Mouse (Mus musculus) liver, embryonic 16.5 days (tissue): ENCODE data around the gene Keap1. TPM values are rescaled to one million over a fixed set of nuclear protein-coding genes. Genes with fewer than 3 reads are reported as not detected.
A peak's percentile ranks its signal among the peaks of the same experiment; 100 is the strongest.
"Not testable (repeated sequence)": the region's sequence is repeated elsewhere in the genome, so short reads cannot be mapped to it uniquely, and the experiment has no call there.

Experiments used
- ATAC-seq: fragments of 200-750 bp; cut with Nextera tagmentation; 2 replicates; pipeline ENCODE4 v1.8.0; 2017; ENCODE audit warnings: low read depth, mild to moderate bottlenecking, moderate number of reproducible peaks, moderate library complexity
- H3K27ac ChIP-seq: fragments of 300-500 bp; sonication (generic); 2 replicates; pipeline ENCODE4 v1.5.1; 2014; ENCODE audit warnings: mild to moderate bottlenecking, low read length
- H3K27me3 ChIP-seq: fragments of 300-500 bp; sonication (generic); 2 replicates; pipeline ENCODE4 v1.6.1; 2014; ENCODE audit warnings: low read depth, low read length, mixed read lengths; ENCODE audit not compliant: control insufficient read depth, insufficient read depth
- H3K36me3 ChIP-seq: fragments of 300-500 bp; sonication (generic); 2 replicates; pipeline ENCODE4 v1.6.1; 2014; ENCODE audit warnings: mild to moderate bottlenecking; ENCODE audit not compliant: control insufficient read depth, insufficient read depth
- H3K4me1 ChIP-seq: fragments of 300-500 bp; sonication (generic); 2 replicates; pipeline ENCODE4 v1.6.1; 2014; ENCODE audit warnings: low read depth, low read length, mixed read lengths; ENCODE audit not compliant: control insufficient read depth
- H3K4me2 ChIP-seq: fragments of 300-500 bp; sonication (generic); 2 replicates; pipeline ENCODE4 v1.6.1; 2014; ENCODE audit warnings: low read depth, low read length, mixed read lengths
- H3K4me3 ChIP-seq: fragments of 300-500 bp; sonication (generic); 2 replicates; pipeline ENCODE4 v1.5.1; 2014; ENCODE audit warnings: low read depth, mild to moderate bottlenecking, low read length
- H3K9ac ChIP-seq: fragments of 300-500 bp; sonication (generic); 2 replicates; pipeline ENCODE4 v1.6.1; 2014; ENCODE audit warnings: low read depth, low read length
- H3K9me3 ChIP-seq: fragments of 300-500 bp; sonication (generic); replicated peaks from 2 replicates; pipeline ENCODE4 v1.6.1; 2016; ENCODE audit warnings: low read length; ENCODE audit not compliant: control insufficient read depth
- WGBS: fragments of 180-500 bp; shearing (Covaris S2); extraction: QIAGEN DNeasy Blood & Tissue Kit; methylation state at CpG from one replicate; pipeline ENCODE4 v1.1.7; 2014; ENCODE audit not compliant: insufficient replicate concordance; 5-methylcytosine and 5-hydroxymethylcytosine counted together
- polyA plus RNA-seq: library from polyadenylated mRNA; unstranded; fragments of >200 nt; fragmentation: Nextera tagmentation; extraction: Ambion mirVana; gene quantifications from 2 replicates; pipeline ENCODE4 v1.2.1, GENCODE M21; 2015

The Keap1 gene
- polyA plus RNA-seq, 1 experiment from 2014 or later, result 27.7 TPM

- Histone ChIP-seq H3K27me3 (no peaks in the 10 kb centered on the region), H3K27ac (peak overlapping the region; percentile 100), H3K4me2 (peak overlapping the region; percentile 76), H3K9me3 (no peaks in the 10 kb centered on the region), H3K36me3 (peaks cover 38% of the 10 kb centered on the region), H3K4me3 (peak overlapping the region; percentile 83), H3K9ac (peak overlapping the region; percentile 96), H3K4me1 (peaks cover 47% of the 10 kb centered on the region)
- ATAC-seq, result peak; percentile 35
- 3% methylated on average over 11 of the region's 11 CpGs for WGBS
These were observed 26.4 kb upstream of the Keap1 start for GRCm38 (mm10) chr9:21265611-21266010.

- peak; percentile 95 for ATAC-seq
- peaks cover 49% of the 10 kb centered on the region for H3K4me1 ChIP-seq
- H3K4me3 ChIP-seq, result peak within 1 kb of the TSS; percentile 83
- H3K27me3 ChIP-seq, result no peaks in the 10 kb centered on the region
- H3K9ac ChIP-seq, result peak within 1 kb of the TSS; percentile 96
- H3K36me3 ChIP-seq, result peaks cover 33% of the 10 kb centered on the region
- H3K4me2 ChIP-seq, result peak within 1 kb of the TSS; percentile 76
- no peaks in the 10 kb centered on the region for H3K9me3 ChIP-seq
- under 1% methylated on average over 49 of the region's 49 CpGs for WGBS
- peak within 1 kb of the TSS; percentile 100 for H3K27ac ChIP-seq
These were observed 25.9 kb upstream of the Keap1 start, which contains the start of gene Atg4d for GRCm38 (mm10) chr9:21265000-21265561. Atg4d (plus strand) TSS chr9:21265293.

DNA sequence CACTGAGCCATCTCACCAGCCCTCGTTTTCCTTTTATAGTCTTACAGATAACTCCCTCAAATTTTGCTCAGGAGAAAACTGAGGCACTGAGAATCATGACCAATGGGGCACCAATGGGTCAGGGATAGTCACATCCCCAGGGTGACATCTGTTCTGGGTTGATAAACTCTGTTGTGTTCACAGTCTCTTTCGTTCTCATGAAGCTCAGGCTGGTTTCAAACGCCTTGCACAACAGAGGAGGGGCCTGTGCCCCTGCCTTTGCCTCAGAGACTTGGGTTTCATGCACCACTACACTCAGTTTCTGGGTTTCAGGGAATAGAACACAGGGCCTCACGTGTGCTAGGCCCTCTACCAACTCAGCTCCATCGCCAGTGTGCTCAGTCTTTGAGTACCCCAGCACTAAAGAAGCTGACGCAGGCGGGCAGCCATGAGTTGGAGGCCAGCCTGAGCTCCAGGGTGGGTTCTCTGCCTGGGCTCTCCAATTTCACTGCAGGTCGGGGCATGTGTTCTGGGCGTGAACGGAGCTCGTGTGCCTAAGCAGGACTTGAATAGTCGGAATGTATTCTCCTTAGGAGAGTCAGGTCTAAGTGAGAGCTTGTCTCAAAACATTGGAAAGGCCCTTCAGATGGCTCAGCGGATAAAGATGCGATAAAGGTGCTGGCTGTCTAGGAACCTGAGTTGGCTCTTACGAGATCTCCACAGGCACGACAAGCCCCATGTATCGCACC is 25.3 kb upstream of the Keap1 start:
- H3K36me3 ChIP-seq, result peaks cover 27% of the 10 kb centered on the region
- peak overlapping the region; percentile 64 for H3K4me2 ChIP-seq
- H3K9me3 ChIP-seq, result no peaks in the 10 kb centered on the region
- ATAC-seq, result peak; percentile 65
- peak overlapping the region; percentile 100 for H3K27ac ChIP-seq
- 12% methylated on average over 17 of the region's 17 CpGs for WGBS
- H3K9ac ChIP-seq, result peak overlapping the region; percentile 74
- no peaks in the 10 kb centered on the region for H3K27me3 ChIP-seq
- H3K4me1 ChIP-seq, result peaks cover 49% of the 10 kb centered on the region
- peak overlapping the region; percentile 83 for H3K4me3 ChIP-seq

- WGBS, result 28% methylated on average over 2 of the region's 2 CpGs
These were observed 22.7 kb upstream of the Keap1 start for GRCm38 (mm10) chr9:21261831-21262230.

GRCm38 (mm10) chr9:21260491-21261040 is 21.4 kb upstream of the Keap1 start:
- H3K9ac ChIP-seq, result no peak overlapping the region
- WGBS, result 55% methylated on average over 6 of the region's 6 CpGs

More at GRCm38 (mm10) chr9:21261831-21262230, 22.7 kb upstream of the Keap1 start:
- ATAC-seq, result no peak
- Histone ChIP-seq H3K27ac (no peak overlapping the region), H3K36me3 (peaks cover 4% of the 10 kb centered on the region), H3K4me1 (peaks cover 39% of the 10 kb centered on the region), H3K27me3 (no peaks in the 10 kb centered on the region), H3K4me2 (no peak overlapping the region), H3K9me3 (no peaks in the 10 kb centered on the region), H3K4me3 (no peak overlapping the region), H3K9ac (no peak overlapping the region)

GRCm38 (mm10) chr9:21256349-21256748 is 17.2 kb upstream of the Keap1 start:
- ATAC-seq, H3K4me3 ChIP-seq, H3K27ac ChIP-seq, H3K9me3 ChIP-seq, H3K36me3 ChIP-seq, H3K4me1 ChIP-seq, H3K4me2 ChIP-seq, H3K27me3 ChIP-seq, H3K9ac ChIP-seq: not testable (repeated sequence)
- WGBS, result 54% methylated on average over 4 of the region's 4 CpGs

More at GRCm38 (mm10) chr9:21260491-21261040, 21.4 kb upstream of the Keap1 start:
- no peak overlapping the region for H3K27ac ChIP-seq
- no peaks in the 10 kb centered on the region for H3K9me3 ChIP-seq
- no peaks in the 10 kb centered on the region for H3K27me3 ChIP-seq
- ATAC-seq, result no peak
- peaks cover 29% of the 10 kb centered on the region for H3K4me1 ChIP-seq
- no peak overlapping the region for H3K4me2 ChIP-seq
- H3K36me3 ChIP-seq, result no peaks in the 10 kb centered on the region
- no peak overlapping the region for H3K4me3 ChIP-seq

DNA sequence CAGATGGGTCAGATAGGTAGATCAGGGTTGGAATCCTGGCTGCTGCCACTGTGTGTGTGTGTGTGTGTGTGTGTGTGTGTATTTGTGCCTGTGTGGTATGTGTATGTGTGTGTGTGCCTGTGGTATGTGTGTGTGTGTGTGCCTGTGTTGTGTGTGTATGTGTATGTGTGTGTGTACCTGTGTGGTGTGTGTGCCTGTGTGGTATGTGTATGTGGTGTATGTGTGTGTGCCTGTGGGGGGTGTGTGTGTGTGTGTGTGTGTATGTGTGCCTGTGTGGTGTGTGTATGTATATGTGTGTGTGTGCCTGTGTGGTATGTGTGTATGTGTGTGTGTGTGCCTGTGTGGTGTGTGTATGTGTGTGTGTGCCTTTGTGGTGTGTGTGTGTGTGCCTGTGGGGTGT is 15.5 kb upstream of the Keap1 start:
- H3K9me3 ChIP-seq, result no peaks in the 10 kb centered on the region
- peaks cover 25% of the 10 kb centered on the region for H3K27me3 ChIP-seq
- no peaks in the 10 kb centered on the region for H3K36me3 ChIP-seq
- no peak overlapping the region for H3K27ac ChIP-seq
- H3K4me1 ChIP-seq, result peaks cover 3% of the 10 kb centered on the region; the same call in 1 of the 2 replicates
- no peak for ATAC-seq
- no peak overlapping the region for H3K4me3 ChIP-seq
- no peak overlapping the region for H3K4me2 ChIP-seq
- no peak overlapping the region for H3K9ac ChIP-seq

- Histone ChIP-seq H3K36me3 (no peaks in the 10 kb centered on the region), H3K9ac (no peak overlapping the region), H3K4me2 (no peak overlapping the region), H3K4me1 (peaks cover 9% of the 10 kb centered on the region; the same call in 1 of the 2 replicates), H3K4me3 (no peak overlapping the region), H3K27me3 (peaks cover 56% of the 10 kb centered on the region), H3K9me3 (no peaks in the 10 kb centered on the region), H3K27ac (no peak overlapping the region)
- 68% methylated on average over 13 of the region's 13 CpGs for WGBS
- ATAC-seq, result no peak
These were observed 12.1 kb upstream of the Keap1 start for GRCm38 (mm10) chr9:21251116-21251735.
